Mouse (Mus musculus): Measurements from ENCODE around the gene Spaca6. TPM values are rescaled to one million over a fixed set of nuclear protein-coding genes. Genes with fewer than 3 reads are reported as not detected.

Gene Spaca6
- polyA plus RNA-seq, 1 experiment from 2014 or later = 56.4 TPM

- H3K4me2 ChIP-seq (replicated peaks) = peak overlapping the region; percentile 29
- H3K9ac ChIP-seq = no peak overlapping the region
- H3K27me3 ChIP-seq = peaks cover 15% of the 10 kb centered on the region
- H3K4me1 ChIP-seq = no peaks in the 10 kb centered on the region
- peak; percentile 36; the same call in 1 of the 2 replicates for ATAC-seq (ENCODE audit: low FRiP score)
- peak overlapping the region; percentile 8; the same call in 1 of the 2 replicates for H3K4me3 ChIP-seq
- H3K9me3 ChIP-seq (replicated peaks) = no peaks in the 10 kb centered on the region
- 0 out of 2 replicates have a peak, but pooled peaks cover 4% of the 10 kb centered on the region for H3K36me3 ChIP-seq
- no peak overlapping the region for H3K27ac ChIP-seq
- 20% methylated on average over 55 of the region's 55 CpGs for WGBS
These were observed 23.2 kb downstream of the Spaca6 start for GRCm38 (mm10) chr17:17849906-17850712.

- ATAC-seq (ENCODE audit: low FRiP score) = peak; percentile 6; the same call in 1 of the 2 replicates
- Histone ChIP-seq H3K36me3 (0 out of 2 replicates have a peak, but pooled peaks cover 4% of the 10 kb centered on the region), H3K9ac (0 out of 2 replicates have a peak within 1 kb of the TSS, but pooled peaks have one; percentile 27), H3K4me2 (replicated peaks) (no peak within 1 kb of the TSS), H3K4me3 (no peak within 1 kb of the TSS), H3K4me1 (no peaks in the 10 kb centered on the region), H3K27me3 (peaks cover under 1% of the 10 kb centered on the region), H3K27ac (no peak within 1 kb of the TSS), H3K9me3 (replicated peaks) (no peaks in the 10 kb centered on the region)
- 49% methylated on average over 8 of the region's 8 CpGs for WGBS
These were observed 28.3 kb downstream of the Spaca6 start, which contains the start of gene Has1 for GRCm38 (mm10) chr17:17855064-17855838. Gene Has1 (minus strand): TSS chr17:17855205.

GRCm38 (mm10) chr17:17856612-17857011 lies 29.7 kb downstream of the Spaca6 start:
- no peak overlapping the region for H3K4me3 ChIP-seq
- H3K27me3 ChIP-seq = no peaks in the 10 kb centered on the region
- H3K9me3 ChIP-seq (replicated peaks) = no peaks in the 10 kb centered on the region
- H3K4me1 ChIP-seq = no peaks in the 10 kb centered on the region
- no peak overlapping the region for H3K27ac ChIP-seq
- 0 out of 2 replicates have a peak, but pooled peaks cover 4% of the 10 kb centered on the region for H3K36me3 ChIP-seq
- ATAC-seq (ENCODE audit: low FRiP score) = no peak
- no peak overlapping the region for H3K4me2 ChIP-seq (replicated peaks)
- no peak overlapping the region for H3K9ac ChIP-seq
- 70% methylated on average over 1 of the region's 1 CpGs for WGBS

GRCm38 (mm10) chr17:17857446-17857845 lies 30.5 kb downstream of the Spaca6 start:
- no peaks in the 10 kb centered on the region for H3K27me3 ChIP-seq
- no peaks in the 10 kb centered on the region for H3K4me1 ChIP-seq
- H3K9me3 ChIP-seq (replicated peaks) = no peaks in the 10 kb centered on the region

GRCm38 (mm10) chr17:17860110-17860509 lies 33.2 kb downstream of the Spaca6 start:
- H3K4me3 ChIP-seq = no peak overlapping the region
- no peaks in the 10 kb centered on the region for H3K27me3 ChIP-seq
- no peak overlapping the region for H3K9ac ChIP-seq
- peaks cover 16% of the 10 kb centered on the region; the same call in 1 of the 2 replicates for H3K36me3 ChIP-seq
- no peak overlapping the region for H3K4me2 ChIP-seq (replicated peaks)
- no peaks in the 10 kb centered on the region for H3K9me3 ChIP-seq (replicated peaks)
- H3K27ac ChIP-seq = no peak overlapping the region
- H3K4me1 ChIP-seq = no peaks in the 10 kb centered on the region
- ATAC-seq (ENCODE audit: low FRiP score) = no peak
- 88% methylated on average over 3 of the region's 3 CpGs for WGBS

More at GRCm38 (mm10) chr17:17857446-17857845, 30.5 kb downstream of the Spaca6 start:
- Histone ChIP-seq H3K27ac (no peak overlapping the region), H3K36me3 (peaks cover 3% of the 10 kb centered on the region; the same call in 1 of the 2 replicates), H3K4me3 (no peak overlapping the region), H3K4me2 (replicated peaks) (no peak overlapping the region), H3K9ac (no peak overlapping the region)
- WGBS = 100% methylated on average over 1 of the region's 1 CpGs
- ATAC-seq (ENCODE audit: low FRiP score) = no peak

GRCm38 (mm10) chr17:17862360-17862759 lies 35.4 kb downstream of the Spaca6 start:
- H3K4me3 ChIP-seq = no peak overlapping the region
- 82% methylated on average over 1 of the region's 1 CpGs for WGBS
- H3K4me2 ChIP-seq (replicated peaks) = no peak overlapping the region
- peaks cover 22% of the 10 kb centered on the region for H3K36me3 ChIP-seq
- H3K9me3 ChIP-seq (replicated peaks) = no peaks in the 10 kb centered on the region
- H3K9ac ChIP-seq = no peak overlapping the region
- ATAC-seq (ENCODE audit: low FRiP score) = no peak
- H3K27ac ChIP-seq = no peak overlapping the region
- H3K27me3 ChIP-seq = no peaks in the 10 kb centered on the region
- no peaks in the 10 kb centered on the region for H3K4me1 ChIP-seq

GRCm38 (mm10) chr17:17865168-17865567 lies 38.2 kb downstream of the Spaca6 start:
- Histone ChIP-seq H3K27ac (no peak overlapping the region), H3K27me3 (no peaks in the 10 kb centered on the region), H3K9me3 (replicated peaks) (no peaks in the 10 kb centered on the region), H3K4me1 (no peaks in the 10 kb centered on the region), H3K4me2 (replicated peaks) (no peak overlapping the region), H3K4me3 (no peak overlapping the region), H3K36me3 (peaks cover 22% of the 10 kb centered on the region), H3K9ac (no peak overlapping the region)
- no peak for ATAC-seq (ENCODE audit: low FRiP score)
- 48% methylated on average over 2 of the region's 2 CpGs for WGBS

GRCm38 (mm10) chr17:17866801-17867469 lies 40.0 kb downstream of the Spaca6 start:
- ATAC-seq (ENCODE audit: low FRiP score) = no peak

GRCm38 (mm10) chr17:17870892-17871550 lies 44.1 kb downstream of the Spaca6 start:
- H3K9me3 ChIP-seq (replicated peaks) = no peaks in the 10 kb centered on the region; the same call in 1 of the 2 replicates
- WGBS = 78% methylated on average over 2 of the region's 2 CpGs
- no peak overlapping the region for H3K4me3 ChIP-seq
- no peak overlapping the region for H3K27ac ChIP-seq
- H3K27me3 ChIP-seq = no peaks in the 10 kb centered on the region
- no peak overlapping the region for H3K9ac ChIP-seq
- no peaks in the 10 kb centered on the region for H3K4me1 ChIP-seq
- peaks cover 1% of the 10 kb centered on the region; the same call in 1 of the 2 replicates for H3K36me3 ChIP-seq
- no peak overlapping the region for H3K4me2 ChIP-seq (replicated peaks)
- ATAC-seq (ENCODE audit: low FRiP score) = no peak

More at GRCm38 (mm10) chr17:17866801-17867469, 40.0 kb downstream of the Spaca6 start:
- H3K27ac ChIP-seq = no peak overlapping the region
- H3K36me3 ChIP-seq = peaks cover 22% of the 10 kb centered on the region
- H3K4me3 ChIP-seq = no peak overlapping the region
- no peaks in the 10 kb centered on the region for H3K27me3 ChIP-seq
- no peaks in the 10 kb centered on the region for H3K9me3 ChIP-seq (replicated peaks)
- 89% methylated on average over 11 of the region's 11 CpGs for WGBS
- no peak overlapping the region for H3K4me2 ChIP-seq (replicated peaks)
- no peak overlapping the region for H3K9ac ChIP-seq
- no peaks in the 10 kb centered on the region for H3K4me1 ChIP-seq

GRCm38 (mm10) chr17:17871697-17872096 lies 44.7 kb downstream of the Spaca6 start:
- 87% methylated on average over 2 of the region's 2 CpGs for WGBS
- H3K4me3 ChIP-seq = no peak overlapping the region
- no peak overlapping the region for H3K4me2 ChIP-seq (replicated peaks)
- no peaks in the 10 kb centered on the region for H3K4me1 ChIP-seq
- ATAC-seq (ENCODE audit: low FRiP score) = no peak
- H3K9me3 ChIP-seq (replicated peaks) = no peaks in the 10 kb centered on the region; the same call in 1 of the 2 replicates
- no peak overlapping the region for H3K9ac ChIP-seq
- no peak overlapping the region for H3K27ac ChIP-seq
- no peaks in the 10 kb centered on the region for H3K36me3 ChIP-seq
- no peaks in the 10 kb centered on the region for H3K27me3 ChIP-seq

- Histone ChIP-seq H3K4me1 (no peaks in the 10 kb centered on the region), H3K9ac (no peak overlapping the region), H3K27ac (no peak overlapping the region), H3K4me2 (replicated peaks) (no peak overlapping the region), H3K4me3 (no peak overlapping the region), H3K36me3 (no peaks in the 10 kb centered on the region), H3K27me3 (no peaks in the 10 kb centered on the region), H3K9me3 (replicated peaks) (no peaks in the 10 kb centered on the region)
- 80% methylated on average over 1 of the region's 1 CpGs for WGBS
- ATAC-seq (ENCODE audit: low FRiP score) = no peak
These were observed 52.4 kb downstream of the Spaca6 start for GRCm38 (mm10) chr17:17879347-17879746.
